Mouse (Mus musculus) lung, postnatal 0 days (tissue): ENCODE measurements around the gene Ankrd13b.
A peak's percentile ranks its signal among the peaks of the same experiment; 100 is the strongest.

Experiments used
- CTCF ChIP-seq: IDR thresholded peaks from 2 replicates; pipeline ENCODE4 v1.5.1; 2016; ENCODE audit warnings: antibody characterized with exemption, mild to moderate bottlenecking
- EP300 ChIP-seq: IDR thresholded peaks from 2 replicates; pipeline ENCODE4 v1.6.1; 2016; ENCODE audit warnings: antibody characterized with exemption, mild to moderate bottlenecking, control low read depth

DNA sequence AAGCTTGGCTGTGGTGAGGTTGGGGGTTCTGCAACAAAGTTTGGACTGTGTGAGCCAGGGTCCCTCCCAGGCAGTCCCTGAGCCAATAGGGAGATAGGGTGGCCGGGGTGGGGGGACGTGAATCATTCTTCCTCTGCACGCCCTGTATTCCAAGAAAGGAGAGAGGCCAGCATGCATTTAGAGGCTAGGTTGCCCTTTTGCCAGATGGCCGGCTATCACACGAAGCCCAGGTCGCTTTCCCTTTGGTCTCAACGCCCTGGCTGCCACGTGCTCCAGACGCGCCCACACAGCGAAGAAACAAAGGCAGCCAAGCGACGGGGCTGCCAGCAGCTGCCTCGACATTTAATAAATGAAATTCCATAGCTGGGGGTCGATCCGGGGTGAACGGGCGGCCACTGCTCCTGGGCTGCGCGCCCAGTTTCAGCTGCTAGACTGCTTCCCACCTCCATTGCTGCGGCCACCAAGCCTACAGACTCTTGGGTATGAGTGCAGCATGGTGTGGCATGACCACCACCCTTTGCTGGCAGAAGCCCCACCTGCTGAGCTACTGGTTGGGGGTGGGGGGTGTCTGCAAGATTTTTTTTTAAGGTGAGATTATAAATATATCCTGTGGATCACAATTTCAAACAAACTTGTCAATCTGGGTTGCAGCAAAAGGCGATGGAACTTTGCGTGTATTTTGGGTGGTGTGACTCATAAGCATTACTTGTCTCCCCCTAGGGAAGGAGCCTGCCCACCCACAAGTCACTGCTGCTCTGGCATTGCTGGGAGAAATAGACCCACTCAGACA is 2.2 kb upstream of the Ankrd13b start:
- TF ChIP-seq EP300 (peak; percentile 13; the same call in 1 of the 2 replicates), CTCF (no peak)
